Comparison of ENCODE assay signal across 10 mouse cellular contexts in the genomic region with DNA sequence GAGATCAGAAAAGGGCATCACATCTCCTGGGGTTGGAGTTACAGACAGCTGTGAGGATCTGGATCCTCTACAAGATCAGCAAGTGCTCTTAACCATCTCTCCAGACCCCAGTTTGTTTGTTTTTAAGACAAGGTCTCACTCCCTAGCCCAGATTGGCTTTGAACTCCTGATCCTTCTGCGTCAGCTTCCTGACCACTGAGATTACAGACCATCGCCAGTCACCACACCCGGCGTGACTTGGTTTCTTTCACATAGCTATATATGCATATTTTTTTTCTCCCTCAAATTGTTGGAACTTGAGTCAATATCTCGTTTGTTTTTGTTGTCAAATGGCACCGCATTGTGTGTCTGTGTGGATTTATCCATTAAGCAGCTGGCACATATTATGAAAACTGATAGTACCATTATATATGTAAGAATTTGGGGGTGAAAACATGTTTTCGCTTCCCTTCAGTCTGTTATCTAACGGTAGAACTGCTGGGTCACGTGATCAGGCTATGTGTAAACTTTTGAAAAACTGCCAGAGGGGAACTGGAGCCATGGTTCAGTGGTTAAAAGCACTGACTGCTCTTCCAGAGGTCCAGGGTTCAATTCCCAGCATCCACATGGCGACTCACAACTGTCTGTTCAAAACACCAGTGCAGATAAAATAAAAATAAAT. TPM values are rescaled to one million over a fixed set of nuclear protein-coding genes. Genes with fewer than 3 reads are reported as not detected.
DNase-seq lines count a peak whose midpoint lies in the region; ATAC-seq and TF ChIP-seq lines count a peak whose summit lies in the region.
"Had no signal": no experiment of that assay in that cellular context is flagged by ENCODE, and none has a peak within 500 bp of the region (broad histone marks: within the 10 kb centered on the region; RNA-seq: fewer than 3 reads in every experiment).

No protein-coding gene starts in this region.

- peak overlapping the region; percentile 9 to 19 for H3K4me3 ChIP-seq in MEL (ENCODE audit: control insufficient read depth in 1 of 2, insufficient read depth in 1 of 2, low read depth in 2 of 2, low read length in 2 of 2)
- H3K4me3 ChIP-seq in thymus, adult 2 months (ENCODE audit: control insufficient read depth, insufficient read depth, low read length): no peak overlapping the region
- no peak overlapping the region for H3K4me3 ChIP-seq in midbrain, embryonic 11.5 days (ENCODE audit: low read depth, low read length)
- H3K4me3 ChIP-seq: megakaryocyte, embryonic 14.5 days had no signal

- no peaks in the 10 kb centered on the region for H3K27me3 ChIP-seq in MEL (ENCODE audit: control insufficient read depth in 1 of 2, insufficient read depth in 2 of 2, low read length in 2 of 2)
- no peaks in the 10 kb centered on the region for H3K27me3 ChIP-seq in thymus, adult 2 months (ENCODE audit: control insufficient read depth, insufficient read depth, low read length)
- no peaks in the 10 kb centered on the region for H3K27me3 ChIP-seq in midbrain, embryonic 11.5 days (ENCODE audit: control insufficient read depth, insufficient read depth, low read length)
- H3K27me3 ChIP-seq: megakaryocyte, embryonic 14.5 days had no signal

- peak; percentile 62 to 65 for DNase-seq in B cell, adult 2 months
- peak; percentile 94 for DNase-seq in MEL (ENCODE audit: low read depth, low spot score)
- no peak for DNase-seq in thymus, adult 2 months
- DNase-seq in layer of hippocampus, adult 8-10 months (ENCODE audit: low spot score in 2 of 2): no peak
- no peak for DNase-seq in midbrain, embryonic 11.5 days (ENCODE audit: low spot score, missing footprints)
- DNase-seq: cerebellum, postnatal 14 days; right cerebral cortex, postnatal 14 days had no signal

- TF ChIP-seq EP300 in MEL (IDR thresholded peaks at IDR 0.05; ENCODE audit: low read depth in 1 of 2, low read length in 2 of 2): peak; percentile 64 to 88; a peak in 3 of 4 replicates

- H3K36me3 ChIP-seq in MEL (ENCODE audit: control insufficient read depth in 1 of 2, insufficient read depth in 2 of 2, low read length in 2 of 2): peaks cover 0 to 55% of the 10 kb centered on the region in 2 experiments; a peak in 3 of 4 replicates
- H3K36me3 ChIP-seq in thymus, adult 2 months (ENCODE audit: control insufficient read depth, insufficient read depth, low read length): no peaks in the 10 kb centered on the region
- H3K36me3 ChIP-seq in midbrain, embryonic 11.5 days (ENCODE audit: control insufficient read depth, insufficient read depth, low read length): no peaks in the 10 kb centered on the region

- TF ChIP-seq POLR2A in MEL (IDR thresholded peaks at IDR 0.05; ENCODE audit: control insufficient read depth in 1 of 2, insufficient read depth in 1 of 2, low read depth in 1 of 2, low read length in 2 of 2, poor library complexity in 1 of 2): peak in 1 of 2 experiments; percentile 29; a peak in 1 of 4 replicates
- no peak for TF ChIP-seq POLR2A in thymus, adult 2 months (IDR thresholded peaks at IDR 0.05; ENCODE audit: control insufficient read depth, extremely low read depth, insufficient read depth, low read length, poor library complexity)

- H3K79me2 ChIP-seq in MEL (ENCODE audit: control insufficient read depth, insufficient read depth, low read length, poor library complexity): peaks cover 21% of the 10 kb centered on the region

- H3K9me3 ChIP-seq in MEL (replicated peaks; ENCODE audit: insufficient read depth, low read length): no peaks in the 10 kb centered on the region
- H3K9me3 ChIP-seq in midbrain, embryonic 11.5 days (ENCODE audit: control insufficient read depth, low read length): no peaks in the 10 kb centered on the region
- H3K9me3 ChIP-seq: megakaryocyte, embryonic 14.5 days had no signal

- WGBS in thymus, adult 2 months: 68% methylated on average over 10 of the region's 10 CpGs
- 79% methylated on average over 10 of the region's 10 CpGs for WGBS in midbrain, embryonic 11.5 days

- no peak for TF ChIP-seq CTCF in MEL (IDR thresholded peaks at IDR 0.05 in 2 of 3, conservative IDR thresholded peaks at IDR 0.05 in 1 of 3; ENCODE audit: control insufficient read depth in 1 of 3, insufficient read depth in 1 of 3, low read depth in 2 of 3, low read length in 3 of 3, poor library complexity in 1 of 3, severe bottlenecking in 1 of 3)
- no peak for TF ChIP-seq CTCF in thymus, adult 2 months (IDR thresholded peaks at IDR 0.05; ENCODE audit: borderline replicate concordance, control insufficient read depth, extremely low read depth, insufficient read depth, low read length, poor library complexity)

- peak overlapping the region; percentile 20; the same call in 1 of the 2 replicates for H3K9ac ChIP-seq in MEL (ENCODE audit: control insufficient read depth, low read depth, low read length, poor library complexity, severe bottlenecking)
- H3K9ac ChIP-seq in midbrain, embryonic 11.5 days (ENCODE audit: low read length): no peak overlapping the region

- H3K4me1 ChIP-seq in MEL (ENCODE audit: control insufficient read depth in 1 of 2, insufficient read depth in 2 of 2, low read length in 2 of 2): peaks cover 10 to 27% of the 10 kb centered on the region in 2 experiments
- H3K4me1 ChIP-seq in thymus, adult 2 months (replicated peaks; ENCODE audit: control insufficient read depth, insufficient read depth, low read length): no peaks in the 10 kb centered on the region
- no peaks in the 10 kb centered on the region for H3K4me1 ChIP-seq in midbrain, embryonic 11.5 days (ENCODE audit: control insufficient read depth, insufficient read depth, low read length)

- peak overlapping the region; percentile 91 for H3K27ac ChIP-seq in MEL (ENCODE audit: control insufficient read depth, low read depth, low read length)
- H3K27ac ChIP-seq in thymus, adult 2 months (ENCODE audit: control insufficient read depth, insufficient read depth, low read length): no peak overlapping the region
- no peak overlapping the region for H3K27ac ChIP-seq in midbrain, embryonic 11.5 days (ENCODE audit: low read depth, low read length)

- peak; percentile 30 for ATAC-seq in granulocyte monocyte progenitor cell, adult 5-6 weeks (replicated peaks; ENCODE audit: poor library complexity, severe bottlenecking)
- peak; percentile 49 for ATAC-seq in megakaryocyte, adult 5-6 weeks (ENCODE audit: poor library complexity, severe bottlenecking)
- no peak for ATAC-seq in midbrain, embryonic 11.5 days (ENCODE audit: low FRiP score)

- no peak for TF ChIP-seq RAD21 in MEL (IDR thresholded peaks at IDR 0.05; ENCODE audit: low read depth, low read length)

- H3K4me2 ChIP-seq in midbrain, embryonic 11.5 days: no peak overlapping the region

RNA-seq across cellular contexts. Expression of a gene that starts 6.8 kb away (rescaled TPM):
- 183 and 245 TPM in 2 replicates for total RNA-seq in MEL (2012; rRNA removed)
- polyA plus RNA-seq in MEL (2012; ENCODE audit: insufficient read depth in 1 of 2, insufficient read length in 2 of 2, low read depth in 1 of 2, low replicate concordance in 2 of 2, missing spikeins in 1 of 2): 100 to 1,000 TPM in 1 of 2 experiments, not detected in 1; 210 TPM
- 10.4 and 12.2 TPM in 2 replicates for total RNA-seq in granulocyte monocyte progenitor cell, adult 5-6 weeks (2014; fragmentation: Nextera tagmentation)
- 6.2 and 8.6 TPM in 2 replicates for total RNA-seq in granulocyte monocyte progenitor cell, adult 5-6 weeks (2017)
- 35.3 and 42.0 TPM in 2 replicates for total RNA-seq in megakaryocyte, adult 5-6 weeks (2015)
- 15.5 and 16.2 TPM in 2 replicates for total RNA-seq in megakaryocyte, adult 5-6 weeks (2017)
- polyA plus RNA-seq in thymus, adult 2 months (2012; rRNA removed): 40.9 and 50.8 TPM in 2 replicates
- 10 to 100 TPM; 14.6 to 21.6 (median 20.1) TPM for total RNA-seq in layer of hippocampus, adult 8-10 months (2022)
- polyA plus RNA-seq in midbrain, embryonic 11.5 days (2014; fragmentation: Nextera tagmentation; extraction: Ambion mirVana): 33.1 and 39.5 TPM in 2 replicates

RNA-seq across cellular contexts. Expression of a gene that starts 7.1 kb away (rescaled TPM):
- 0.19 and 0.36 TPM in 2 replicates for total RNA-seq in MEL (2012; rRNA removed)
- polyA plus RNA-seq in MEL (2012; ENCODE audit: insufficient read depth in 1 of 2, insufficient read length in 2 of 2, low read depth in 1 of 2, low replicate concordance in 2 of 2, missing spikeins in 1 of 2): under 1 TPM in 1 of 2 experiments, not detected in 1; 0.68 TPM
- 0.19 TPM in 1 of 2 replicates, not detected in the other for total RNA-seq in granulocyte monocyte progenitor cell, adult 5-6 weeks (2014; fragmentation: Nextera tagmentation)
- total RNA-seq in granulocyte monocyte progenitor cell, adult 5-6 weeks (2017): 0.09 TPM in 1 of 2 replicates, not detected in the other
- total RNA-seq in megakaryocyte, adult 5-6 weeks (2015): 0.13 and 0.32 TPM in 2 replicates
- total RNA-seq in megakaryocyte, adult 5-6 weeks (2017): 0.07 and 0.20 TPM in 2 replicates
- polyA plus RNA-seq in thymus, adult 2 months (2012; rRNA removed): 0.13 TPM in 2 replicates
- 100 to 1,000 TPM; 116 to 147 (median 135) TPM for total RNA-seq in layer of hippocampus, adult 8-10 months (2022)
- 0.08 and 0.31 TPM in 2 replicates for polyA plus RNA-seq in midbrain, embryonic 11.5 days (2014; fragmentation: Nextera tagmentation; extraction: Ambion mirVana)

RNA-seq across cellular contexts. Expression of a gene that starts 19.0 kb away (rescaled TPM):
- 2.0 and 2.4 TPM in 2 replicates for total RNA-seq in MEL (2012; rRNA removed)
- 1 to 10 TPM in 1 of 2 experiments, not detected in 1; 6.7 TPM for polyA plus RNA-seq in MEL (2012; ENCODE audit: insufficient read depth in 1 of 2, insufficient read length in 2 of 2, low read depth in 1 of 2, low replicate concordance in 2 of 2, missing spikeins in 1 of 2)
- 4.6 and 5.3 TPM in 2 replicates for total RNA-seq in granulocyte monocyte progenitor cell, adult 5-6 weeks (2014; fragmentation: Nextera tagmentation)
- total RNA-seq in granulocyte monocyte progenitor cell, adult 5-6 weeks (2017): 5.1 and 7.9 TPM in 2 replicates
- total RNA-seq in megakaryocyte, adult 5-6 weeks (2015): 5.8 and 7.8 TPM in 2 replicates
- total RNA-seq in megakaryocyte, adult 5-6 weeks (2017): 11.1 and 11.6 TPM in 2 replicates
- 25.8 and 26.7 TPM in 2 replicates for polyA plus RNA-seq in thymus, adult 2 months (2012; rRNA removed)
- 1 to 10 TPM; 3.0 to 4.9 (median 3.9) TPM for total RNA-seq in layer of hippocampus, adult 8-10 months (2022)
- polyA plus RNA-seq in midbrain, embryonic 11.5 days (2014; fragmentation: Nextera tagmentation; extraction: Ambion mirVana): 20.3 and 22.0 TPM in 2 replicates

RNA-seq across cellular contexts. Expression of a gene that starts 32.1 kb away (rescaled TPM):
- 9.9 and 12.4 TPM in 2 replicates for total RNA-seq in MEL (2012; rRNA removed)
- 10 to 100 TPM in 1 of 2 experiments, not detected in 1; 10.6 TPM for polyA plus RNA-seq in MEL (2012; ENCODE audit: insufficient read depth in 1 of 2, insufficient read length in 2 of 2, low read depth in 1 of 2, low replicate concordance in 2 of 2, missing spikeins in 1 of 2)
- total RNA-seq in granulocyte monocyte progenitor cell, adult 5-6 weeks (2014; fragmentation: Nextera tagmentation): 1.9 and 2.2 TPM in 2 replicates
- total RNA-seq in granulocyte monocyte progenitor cell, adult 5-6 weeks (2017): 3.7 and 8.9 TPM in 2 replicates
- total RNA-seq in megakaryocyte, adult 5-6 weeks (2015): 17.4 and 18.9 TPM in 2 replicates
- total RNA-seq in megakaryocyte, adult 5-6 weeks (2017): 11.2 and 19.7 TPM in 2 replicates
- 44.9 and 46.4 TPM in 2 replicates for polyA plus RNA-seq in thymus, adult 2 months (2012; rRNA removed)
- 10 to 100 TPM in 1 of 4 experiments, 1 to 10 TPM in 3; 6.4 to 10.7 (median 9.3) TPM for total RNA-seq in layer of hippocampus, adult 8-10 months (2022)
- 13.4 and 15.5 TPM in 2 replicates for polyA plus RNA-seq in midbrain, embryonic 11.5 days (2014; fragmentation: Nextera tagmentation; extraction: Ambion mirVana)

RNA-seq across cellular contexts. Expression of a gene that starts 44.5 kb away (rescaled TPM):
- 0.39 TPM in 2 replicates for total RNA-seq in MEL (2012; rRNA removed)
- polyA plus RNA-seq in MEL (2012; ENCODE audit: insufficient read depth in 1 of 2, insufficient read length in 2 of 2, low read depth in 1 of 2, low replicate concordance in 2 of 2, missing spikeins in 1 of 2): 1 to 10 TPM in 1 of 2 experiments, not detected in 1; 1.4 TPM
- 0.13 and 1.4 TPM in 2 replicates for total RNA-seq in granulocyte monocyte progenitor cell, adult 5-6 weeks (2014; fragmentation: Nextera tagmentation)
- 0.52 and 0.62 TPM in 2 replicates for total RNA-seq in granulocyte monocyte progenitor cell, adult 5-6 weeks (2017)
- total RNA-seq in megakaryocyte, adult 5-6 weeks (2015): 0.05 and 0.16 TPM in 2 replicates
- 0.22 TPM in 1 of 2 replicates, not detected in the other for total RNA-seq in megakaryocyte, adult 5-6 weeks (2017)
- 2.0 and 2.4 TPM in 2 replicates for polyA plus RNA-seq in thymus, adult 2 months (2012; rRNA removed)
- total RNA-seq in layer of hippocampus, adult 8-10 months (2022): under 1 TPM; 0.38 to 0.43 (median 0.39) TPM
- polyA plus RNA-seq in midbrain, embryonic 11.5 days (2014; fragmentation: Nextera tagmentation; extraction: Ambion mirVana): 0.77 and 0.85 TPM in 2 replicates

Comparison
In these comparisons a context has a peak if more than half of its experiments do, and no peak if none do; other contexts are left out.
1. DNase-seq: peak in B cell, adult 2 months (2 of 2) and MEL (single experiment); none in thymus, adult 2 months (single experiment), layer of hippocampus, adult 8-10 months (0 of 2) and midbrain, embryonic 11.5 days (single experiment).
2. H3K4me3 ChIP-seq: peak in MEL (2 of 2); none in thymus, adult 2 months (single experiment) and midbrain, embryonic 11.5 days (single experiment).
3. RNA of a gene that starts 7.1 kb away (total RNA-seq): 116 to 147 TPM in layer of hippocampus, adult 8-10 months; 0.19 to 0.36 TPM in MEL, 0.07 to 0.32 TPM in megakaryocyte, adult 5-6 weeks and 0.09 to 0.19 TPM in granulocyte monocyte progenitor cell, adult 5-6 weeks; every median in the first group is over 10 times any median in the second.